Mouse (Mus musculus): Measurements from ENCODE around the gene Gimap3. TPM values are rescaled to one million over a fixed set of nuclear protein-coding genes. Genes with fewer than 3 reads are reported as not detected.

Gene Gimap3
- polyA plus RNA-seq (2014; fragmentation: Nextera tagmentation; extraction: Ambion mirVana) = not detected in 2 replicates

DNA sequence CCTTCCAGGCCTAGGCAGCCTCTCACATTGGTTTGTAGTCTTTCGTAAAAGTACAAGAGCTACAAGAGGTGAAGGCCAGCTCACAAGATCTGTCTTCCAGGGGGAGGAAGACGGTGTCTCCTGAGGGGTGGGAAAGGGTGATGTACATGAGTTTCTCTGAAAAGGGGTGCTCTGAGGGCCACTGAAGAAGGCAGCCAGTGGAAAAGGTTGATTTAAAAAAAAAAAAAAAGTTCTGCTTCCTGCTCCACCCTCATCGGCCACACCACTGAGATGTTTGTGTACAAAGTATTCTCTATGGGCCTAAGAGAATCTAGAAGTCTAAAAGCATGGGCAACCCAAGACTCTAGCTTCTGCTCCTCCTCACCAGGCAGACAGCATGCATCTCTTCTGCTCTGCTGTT lies at the start of gene Gimap3:
Gimap3 (minus strand) TSS at position 156 of the 400 bp plus-strand sequence.
- Histone ChIP-seq H3K4me1 (replicated peaks; ENCODE audit: control insufficient read depth, insufficient read depth, low read length) (0 out of 2 replicates have a peak, but pooled peaks cover 3% of the 10 kb centered on the region), H3K9ac (no peak within 1 kb of the TSS), H3K4me3 (replicated peaks; ENCODE audit: low read length) (no peak within 1 kb of the TSS), H3K27ac (no peak within 1 kb of the TSS), H3K27me3 (ENCODE audit: control insufficient read depth, insufficient read depth, low read length) (no peaks in the 10 kb centered on the region), H3K4me2 (replicated peaks) (no peak within 1 kb of the TSS), H3K36me3 (replicated peaks; ENCODE audit: control insufficient read depth, insufficient read depth) (no peaks in the 10 kb centered on the region), H3K9me3 (ENCODE audit: control insufficient read depth, low read length) (no peaks in the 10 kb centered on the region)
- DNase-seq (ENCODE audit: low spot score) = no peak
- 92% methylated on average over 3 of the region's 3 CpGs for WGBS
- no peak for ATAC-seq (ENCODE audit: low FRiP score)

DNA sequence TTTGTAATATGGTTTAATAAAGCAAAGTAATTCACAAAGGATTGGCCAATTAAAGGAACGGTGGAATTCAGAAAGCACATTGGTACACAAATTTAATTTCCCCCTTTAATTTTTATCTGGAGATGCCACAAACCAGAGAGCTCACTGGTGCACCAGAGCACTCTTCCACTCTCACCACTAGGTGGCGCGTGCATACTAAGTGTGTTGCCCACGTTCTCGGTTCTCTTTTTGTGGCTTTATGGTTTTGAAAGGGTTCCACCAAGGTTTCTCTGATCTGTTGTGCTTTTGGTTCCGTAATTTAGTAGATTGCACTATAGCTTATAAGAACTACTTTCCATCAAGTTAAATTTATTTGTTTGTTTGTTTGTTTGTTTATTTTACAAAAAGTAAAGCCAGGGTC lies 47.2 kb upstream of the Gimap3 start:
- H3K4me3 ChIP-seq (replicated peaks; ENCODE audit: low read length) = no peak overlapping the region
- DNase-seq (ENCODE audit: low spot score) = peak; percentile 87
- no peak overlapping the region for H3K9ac ChIP-seq
- no peaks in the 10 kb centered on the region for H3K9me3 ChIP-seq (ENCODE audit: control insufficient read depth, low read length)
- H3K27me3 ChIP-seq (ENCODE audit: control insufficient read depth, insufficient read depth, low read length) = no peaks in the 10 kb centered on the region
- ATAC-seq (ENCODE audit: low FRiP score) = no peak
- no peaks in the 10 kb centered on the region for H3K36me3 ChIP-seq (replicated peaks; ENCODE audit: control insufficient read depth, insufficient read depth)
- H3K4me1 ChIP-seq (replicated peaks; ENCODE audit: control insufficient read depth, insufficient read depth, low read length) = no peaks in the 10 kb centered on the region
- WGBS = 10% methylated on average over 6 of the region's 6 CpGs
- no peak overlapping the region for H3K4me2 ChIP-seq (replicated peaks)
- no peak overlapping the region for H3K27ac ChIP-seq

DNA sequence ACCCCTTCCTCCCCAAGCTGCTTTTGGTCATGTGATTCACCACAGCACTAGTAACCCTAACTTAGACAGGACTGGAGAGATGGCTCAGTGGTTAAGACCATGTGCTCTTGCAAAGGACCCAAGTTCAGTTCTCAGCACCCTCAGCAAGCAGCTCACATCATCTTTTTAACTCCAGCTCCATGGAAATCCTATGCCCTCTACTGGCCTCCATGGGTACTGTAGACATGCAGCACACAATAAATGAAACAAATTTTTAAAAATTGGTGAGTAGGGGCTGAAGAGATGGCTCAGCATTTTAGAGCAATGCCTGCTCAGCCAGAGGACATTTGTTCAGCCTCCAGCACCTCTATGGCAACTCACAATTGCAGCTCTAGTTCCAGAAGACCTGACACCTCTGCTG lies 44.4 kb upstream of the Gimap3 start:
- no peaks in the 10 kb centered on the region for H3K36me3 ChIP-seq (replicated peaks; ENCODE audit: control insufficient read depth, insufficient read depth)
- DNase-seq (ENCODE audit: low spot score) = no peak
- no peaks in the 10 kb centered on the region for H3K27me3 ChIP-seq (ENCODE audit: control insufficient read depth, insufficient read depth, low read length)
- ATAC-seq (ENCODE audit: low FRiP score) = no peak
- no peaks in the 10 kb centered on the region for H3K4me1 ChIP-seq (replicated peaks; ENCODE audit: control insufficient read depth, insufficient read depth, low read length)
- H3K4me2 ChIP-seq (replicated peaks) = no peak overlapping the region
- H3K27ac ChIP-seq = no peak overlapping the region
- H3K4me3 ChIP-seq (replicated peaks; ENCODE audit: low read length) = no peak overlapping the region
- H3K9me3 ChIP-seq (ENCODE audit: control insufficient read depth, low read length) = no peaks in the 10 kb centered on the region
- no peak overlapping the region for H3K9ac ChIP-seq

DNA sequence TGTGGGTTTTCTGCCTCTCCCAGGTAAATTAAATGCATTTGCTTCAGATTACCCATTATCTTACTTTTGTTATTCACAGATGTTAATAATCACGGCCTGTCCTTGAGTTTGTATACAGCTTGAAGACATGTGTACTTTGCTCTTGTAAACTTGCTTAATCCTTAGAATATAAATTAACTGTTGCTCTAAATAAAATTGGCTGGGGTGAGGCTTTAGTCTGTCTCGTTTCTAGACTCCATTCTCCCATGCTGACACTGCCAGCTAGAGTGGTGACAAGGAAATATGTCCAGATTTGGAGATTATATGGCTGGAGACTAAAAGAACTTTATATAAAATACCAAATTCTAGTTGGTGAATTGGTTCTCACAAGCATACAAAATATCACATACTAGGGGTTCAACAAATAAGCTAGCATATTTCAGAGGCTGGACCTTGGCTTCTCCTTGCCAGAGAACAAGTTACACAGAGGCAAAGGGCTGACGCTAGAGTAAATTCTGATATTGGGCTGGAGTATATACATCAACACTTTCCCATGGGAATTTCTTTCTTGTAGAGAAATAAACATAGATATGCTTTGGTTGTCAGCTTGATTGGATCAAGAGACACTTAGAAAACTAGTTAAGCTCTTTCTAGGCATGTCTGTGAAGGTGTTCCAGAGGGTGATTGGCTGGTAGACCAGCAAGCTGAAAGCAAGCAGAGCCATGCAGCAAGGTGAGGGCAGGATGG lies 39.0 kb upstream of the Gimap3 start:
- no peaks in the 10 kb centered on the region for H3K9me3 ChIP-seq (ENCODE audit: control insufficient read depth, low read length)
- no peaks in the 10 kb centered on the region for H3K4me1 ChIP-seq (replicated peaks; ENCODE audit: control insufficient read depth, insufficient read depth, low read length)
- 85% methylated on average over 3 of the region's 3 CpGs for WGBS
- no peaks in the 10 kb centered on the region for H3K27me3 ChIP-seq (ENCODE audit: control insufficient read depth, insufficient read depth, low read length)
- H3K36me3 ChIP-seq (replicated peaks; ENCODE audit: control insufficient read depth, insufficient read depth) = no peaks in the 10 kb centered on the region
- H3K4me2 ChIP-seq (replicated peaks) = no peak overlapping the region
- no peak for ATAC-seq (ENCODE audit: low FRiP score)
- DNase-seq (ENCODE audit: low spot score) = no peak
- H3K27ac ChIP-seq = no peak overlapping the region
- H3K9ac ChIP-seq = no peak overlapping the region
- H3K4me3 ChIP-seq (replicated peaks; ENCODE audit: low read length) = no peak overlapping the region

DNA sequence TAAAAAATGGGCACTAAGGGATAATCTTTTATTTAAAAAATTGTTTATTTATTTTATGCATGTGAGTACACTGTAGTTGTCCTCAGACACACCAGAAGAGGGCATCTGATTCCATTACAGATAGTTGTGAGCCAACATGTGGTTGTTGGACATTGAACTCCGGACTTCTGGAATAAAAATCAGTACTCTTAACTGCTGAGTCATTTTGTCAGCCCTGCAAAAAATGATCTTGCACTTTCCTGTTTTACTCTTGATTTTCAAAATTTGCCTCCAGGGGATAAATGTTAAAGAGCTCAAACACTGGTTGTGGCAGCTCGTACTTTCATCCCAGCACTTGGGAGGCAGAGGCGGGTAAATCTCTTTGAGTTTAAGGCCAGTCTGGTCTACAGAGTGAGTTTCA lies 36.1 kb upstream of the Gimap3 start:
- Histone ChIP-seq H3K9me3 (ENCODE audit: control insufficient read depth, low read length) (no peaks in the 10 kb centered on the region), H3K27ac (no peak overlapping the region), H3K4me3 (replicated peaks; ENCODE audit: low read length) (no peak overlapping the region), H3K36me3 (replicated peaks; ENCODE audit: control insufficient read depth, insufficient read depth) (no peaks in the 10 kb centered on the region), H3K4me1 (replicated peaks; ENCODE audit: control insufficient read depth, insufficient read depth, low read length) (no peaks in the 10 kb centered on the region), H3K27me3 (ENCODE audit: control insufficient read depth, insufficient read depth, low read length) (no peaks in the 10 kb centered on the region), H3K9ac (no peak overlapping the region), H3K4me2 (replicated peaks) (no peak overlapping the region)
- no peak for DNase-seq (ENCODE audit: low spot score)
- WGBS = 91% methylated on average over 3 of the region's 3 CpGs
- ATAC-seq (ENCODE audit: low FRiP score) = no peak

DNA sequence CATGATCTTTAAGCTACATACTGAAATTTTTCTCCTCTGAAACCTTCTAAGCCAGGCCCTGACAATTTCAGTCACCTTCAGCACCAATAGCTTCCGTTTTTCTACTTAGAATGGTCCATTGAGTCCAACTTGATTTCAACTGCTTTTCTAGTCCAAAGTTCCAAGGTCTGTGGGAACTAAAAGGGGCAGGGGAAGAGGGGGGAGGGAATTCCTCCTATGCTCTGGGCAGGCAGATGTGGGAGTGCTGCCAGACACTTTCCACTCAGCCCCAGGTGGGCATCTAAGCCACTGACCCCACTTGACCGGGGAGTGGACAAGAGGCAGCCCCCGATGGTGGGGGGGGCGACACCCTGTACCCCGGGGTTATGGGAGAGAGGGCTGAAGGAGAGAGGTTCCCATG lies 33.7 kb upstream of the Gimap3 start:
- 90% methylated on average over 5 of the region's 5 CpGs for WGBS
- Histone ChIP-seq H3K4me1 (replicated peaks; ENCODE audit: control insufficient read depth, insufficient read depth, low read length) (no peaks in the 10 kb centered on the region), H3K9me3 (ENCODE audit: control insufficient read depth, low read length) (no peaks in the 10 kb centered on the region), H3K27me3 (ENCODE audit: control insufficient read depth, insufficient read depth, low read length) (no peaks in the 10 kb centered on the region), H3K27ac (no peak overlapping the region), H3K36me3 (replicated peaks; ENCODE audit: control insufficient read depth, insufficient read depth) (no peaks in the 10 kb centered on the region), H3K4me2 (replicated peaks) (no peak overlapping the region), H3K4me3 (replicated peaks; ENCODE audit: low read length) (no peak overlapping the region), H3K9ac (no peak overlapping the region)
- ATAC-seq (ENCODE audit: low FRiP score) = no peak
- DNase-seq (ENCODE audit: low spot score) = no peak

DNA sequence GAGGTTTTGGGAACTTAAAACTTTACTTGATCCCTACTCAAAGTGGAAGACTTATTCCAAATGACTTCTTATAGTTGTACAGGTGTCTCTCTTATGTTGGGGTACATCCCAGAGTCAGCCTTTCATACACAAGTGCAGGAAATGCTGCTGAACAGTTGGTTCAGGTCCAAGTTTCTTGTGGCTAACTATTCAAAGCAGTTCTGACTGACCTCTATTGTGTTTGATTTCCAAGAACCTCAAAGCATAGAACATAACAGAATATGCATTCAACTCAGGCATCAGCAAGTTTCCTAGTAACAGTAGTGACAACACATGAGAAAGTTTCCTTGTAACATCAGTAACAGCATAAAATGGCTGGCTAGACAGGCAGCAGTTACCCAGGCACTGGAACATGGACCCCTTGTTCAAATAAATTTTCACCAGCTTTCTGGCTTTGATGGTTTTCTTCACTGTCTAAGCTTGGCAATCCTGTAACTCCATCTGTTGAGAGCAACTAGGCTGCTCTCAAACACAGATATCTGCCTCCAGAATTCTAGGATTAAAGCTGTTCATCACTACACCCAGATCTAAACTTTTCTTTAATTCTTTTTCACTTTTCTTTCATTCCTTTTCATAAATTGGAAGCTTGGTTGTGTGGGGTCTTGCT lies 32.9 kb upstream of the Gimap3 start:
- no peak for DNase-seq (ENCODE audit: low spot score)
- no peak overlapping the region for H3K9ac ChIP-seq
- no peaks in the 10 kb centered on the region for H3K27me3 ChIP-seq (ENCODE audit: control insufficient read depth, insufficient read depth, low read length)
- H3K27ac ChIP-seq = no peak overlapping the region
- no peak overlapping the region for H3K4me3 ChIP-seq (replicated peaks; ENCODE audit: low read length)
- no peak overlapping the region for H3K4me2 ChIP-seq (replicated peaks)
- no peak for ATAC-seq (ENCODE audit: low FRiP score)
- H3K4me1 ChIP-seq (replicated peaks; ENCODE audit: control insufficient read depth, insufficient read depth, low read length) = no peaks in the 10 kb centered on the region
- no peaks in the 10 kb centered on the region for H3K9me3 ChIP-seq (ENCODE audit: control insufficient read depth, low read length)
- H3K36me3 ChIP-seq (replicated peaks; ENCODE audit: control insufficient read depth, insufficient read depth) = no peaks in the 10 kb centered on the region

DNA sequence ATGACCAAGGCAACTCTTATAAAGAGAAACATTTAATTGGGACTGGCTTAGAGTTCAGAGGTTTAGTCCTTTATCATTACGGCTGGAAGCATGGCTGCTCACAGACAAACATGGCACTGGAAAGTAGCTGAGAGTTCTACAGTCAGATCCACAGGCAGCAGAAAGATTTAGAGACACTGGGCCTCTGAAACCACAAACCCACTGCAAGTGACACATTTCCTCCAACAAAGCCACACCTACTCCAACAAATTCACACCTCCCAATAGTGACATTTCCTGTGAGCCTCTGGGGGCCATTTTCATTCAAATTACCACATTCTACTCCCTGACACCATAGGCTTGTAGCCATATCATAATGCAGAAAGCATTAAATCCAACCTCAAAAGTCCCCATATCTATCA lies 31.2 kb upstream of the Gimap3 start:
- no peak overlapping the region for H3K27ac ChIP-seq
- DNase-seq (ENCODE audit: low spot score) (no peak), ATAC-seq (ENCODE audit: low FRiP score) (no peak)
- no peaks in the 10 kb centered on the region for H3K27me3 ChIP-seq (ENCODE audit: control insufficient read depth, insufficient read depth, low read length)
- no peak overlapping the region for H3K4me3 ChIP-seq (replicated peaks; ENCODE audit: low read length)
- no peak overlapping the region for H3K4me2 ChIP-seq (replicated peaks)
- H3K9me3 ChIP-seq (ENCODE audit: control insufficient read depth, low read length) = no peaks in the 10 kb centered on the region
- WGBS = 91% methylated on average over 1 of the region's 1 CpGs
- no peaks in the 10 kb centered on the region for H3K36me3 ChIP-seq (replicated peaks; ENCODE audit: control insufficient read depth, insufficient read depth)
- H3K9ac ChIP-seq = no peak overlapping the region
- H3K4me1 ChIP-seq (replicated peaks; ENCODE audit: control insufficient read depth, insufficient read depth, low read length) = no peaks in the 10 kb centered on the region

DNA sequence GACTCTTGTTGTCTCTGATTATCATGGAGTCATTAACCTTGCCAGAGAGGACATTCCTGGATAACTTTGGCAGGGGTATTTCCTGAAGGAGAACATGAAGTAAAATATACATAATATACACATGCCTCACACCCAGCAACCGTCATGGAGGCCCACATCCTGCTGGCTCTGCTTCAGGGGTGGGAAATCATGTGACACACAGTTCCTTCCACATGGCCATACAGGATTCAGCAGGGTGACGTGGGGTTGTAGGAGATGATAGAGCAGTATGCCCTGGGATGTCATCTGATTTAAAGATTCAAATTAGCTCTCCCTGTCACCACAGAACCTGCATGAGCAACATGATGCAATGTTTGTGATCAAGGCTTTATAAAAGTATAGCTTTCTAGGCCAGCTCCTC lies 17.2 kb upstream of the Gimap3 start:
- Histone ChIP-seq H3K36me3 (replicated peaks; ENCODE audit: control insufficient read depth, insufficient read depth) (no peaks in the 10 kb centered on the region), H3K9me3 (ENCODE audit: control insufficient read depth, low read length) (no peaks in the 10 kb centered on the region), H3K4me2 (replicated peaks) (no peak overlapping the region), H3K9ac (no peak overlapping the region), H3K4me1 (replicated peaks; ENCODE audit: control insufficient read depth, insufficient read depth, low read length) (no peaks in the 10 kb centered on the region), H3K4me3 (replicated peaks; ENCODE audit: low read length) (no peak overlapping the region), H3K27me3 (ENCODE audit: control insufficient read depth, insufficient read depth, low read length) (no peaks in the 10 kb centered on the region), H3K27ac (no peak overlapping the region)
- ATAC-seq (ENCODE audit: low FRiP score) (no peak), DNase-seq (ENCODE audit: low spot score) (no peak)
- WGBS = 77% methylated on average over 2 of the region's 2 CpGs
